Mouse (Mus musculus): Measurements from ENCODE around the gene Mttp.

The Mttp gene

GRCm38 (mm10) chr3:138049555-138049954, 95.2 kb downstream of the Mttp start:
- DNase-seq (ENCODE audit: low read depth): no peak

GRCm38 (mm10) chr3:138043316-138043715, 101.5 kb downstream of the Mttp start:
- no peak for DNase-seq (ENCODE audit: low read depth)

- no peak for DNase-seq (ENCODE audit: low read depth)
Observed at GRCm38 (mm10) chr3:138041591-138042301, 103.0 kb downstream of the Mttp start.

GRCm38 (mm10) chr3:138040938-138041337, 103.8 kb downstream of the Mttp start:
- no peak for DNase-seq (ENCODE audit: low read depth)

Measured in c-Kit-positive CD71-negative TER-119-negative erythroid progenitor cells, embryonic 14.5 days (primary cell).